Mouse (Mus musculus): Measurements from ENCODE around the gene Btd. TPM values are rescaled to one million over a fixed set of nuclear protein-coding genes. Genes with fewer than 3 reads are reported as not detected.

The Btd gene
- polyA plus RNA-seq, 1 experiment from 2014 or later = 11.4 TPM

- ATAC-seq (replicated peaks; ENCODE audit: low FRiP score) = no peak
- H3K36me3 ChIP-seq (ENCODE audit: control insufficient read depth, insufficient read depth, low read length) = no peaks in the 10 kb centered on the region
- 51% methylated on average over 6 of the region's 6 CpGs for WGBS
- H3K4me3 ChIP-seq (ENCODE audit: low read depth, low read length) = no peak overlapping the region
- no peak overlapping the region for H3K4me2 ChIP-seq
- no peak overlapping the region for H3K27ac ChIP-seq (ENCODE audit: low read depth, low read length)
- no peak overlapping the region for H3K9ac ChIP-seq (ENCODE audit: low read depth, low read length)
- H3K27me3 ChIP-seq (replicated peaks; ENCODE audit: control insufficient read depth, insufficient read depth, low read length) = no peaks in the 10 kb centered on the region
- no peaks in the 10 kb centered on the region for H3K9me3 ChIP-seq (ENCODE audit: control insufficient read depth, low read length)
- H3K4me1 ChIP-seq (replicated peaks; ENCODE audit: control insufficient read depth, insufficient read depth, low read length) = peaks cover 5% of the 10 kb centered on the region
- no peak for DNase-seq (ENCODE audit: low spot score)
These were observed 35.3 kb upstream of the Btd start for GRCm38 (mm10) chr14:31605514-31605913.

- ATAC-seq (replicated peaks; ENCODE audit: low FRiP score) = no peak
- H3K4me3 ChIP-seq (ENCODE audit: low read depth, low read length) = no peak overlapping the region
- WGBS = 58% methylated on average over 4 of the region's 4 CpGs
These were observed 28.8 kb upstream of the Btd start for GRCm38 (mm10) chr14:31611986-31612385.

GRCm38 (mm10) chr14:31613671-31614070, 27.2 kb upstream of the Btd start:
- Histone ChIP-seq H3K27me3 (replicated peaks; ENCODE audit: control insufficient read depth, insufficient read depth, low read length) (no peaks in the 10 kb centered on the region), H3K9me3 (ENCODE audit: control insufficient read depth, low read length) (no peaks in the 10 kb centered on the region), H3K27ac (ENCODE audit: low read depth, low read length) (no peak overlapping the region), H3K4me3 (ENCODE audit: low read depth, low read length) (no peak overlapping the region), H3K4me1 (replicated peaks; ENCODE audit: control insufficient read depth, insufficient read depth, low read length) (no peaks in the 10 kb centered on the region), H3K4me2 (no peak overlapping the region), H3K36me3 (ENCODE audit: control insufficient read depth, insufficient read depth, low read length) (no peaks in the 10 kb centered on the region), H3K9ac (ENCODE audit: low read depth, low read length) (no peak overlapping the region)
- ATAC-seq (replicated peaks; ENCODE audit: low FRiP score) = no peak
- 82% methylated on average over 5 of the region's 5 CpGs for WGBS
- no peak for DNase-seq (ENCODE audit: low spot score)

More at GRCm38 (mm10) chr14:31611986-31612385, 28.8 kb upstream of the Btd start:
- Histone ChIP-seq H3K9ac (ENCODE audit: low read depth, low read length) (no peak overlapping the region), H3K4me2 (no peak overlapping the region), H3K9me3 (ENCODE audit: control insufficient read depth, low read length) (no peaks in the 10 kb centered on the region), H3K27me3 (replicated peaks; ENCODE audit: control insufficient read depth, insufficient read depth, low read length) (no peaks in the 10 kb centered on the region), H3K27ac (ENCODE audit: low read depth, low read length) (no peak overlapping the region), H3K4me1 (replicated peaks; ENCODE audit: control insufficient read depth, insufficient read depth, low read length) (no peaks in the 10 kb centered on the region), H3K36me3 (ENCODE audit: control insufficient read depth, insufficient read depth, low read length) (no peaks in the 10 kb centered on the region)
- DNase-seq (ENCODE audit: low spot score) = no peak

GRCm38 (mm10) chr14:31617204-31617603, 23.6 kb upstream of the Btd start:
- H3K4me1 ChIP-seq (replicated peaks; ENCODE audit: control insufficient read depth, insufficient read depth, low read length) = no peaks in the 10 kb centered on the region
- no peaks in the 10 kb centered on the region for H3K9me3 ChIP-seq (ENCODE audit: control insufficient read depth, low read length)
- no peak overlapping the region for H3K4me2 ChIP-seq
- DNase-seq (ENCODE audit: low spot score) (no peak), ATAC-seq (replicated peaks; ENCODE audit: low FRiP score) (no peak)
- H3K4me3 ChIP-seq (ENCODE audit: low read depth, low read length) = no peak overlapping the region
- no peaks in the 10 kb centered on the region for H3K27me3 ChIP-seq (replicated peaks; ENCODE audit: control insufficient read depth, insufficient read depth, low read length)
- H3K9ac ChIP-seq (ENCODE audit: low read depth, low read length) = no peak overlapping the region
- 85% methylated on average over 9 of the region's 9 CpGs for WGBS
- no peak overlapping the region for H3K27ac ChIP-seq (ENCODE audit: low read depth, low read length)
- H3K36me3 ChIP-seq (ENCODE audit: control insufficient read depth, insufficient read depth, low read length) = no peaks in the 10 kb centered on the region; the same call in 1 of the 2 replicates

- WGBS = 71% methylated on average over 3 of the region's 3 CpGs
- Histone ChIP-seq H3K4me1 (replicated peaks; ENCODE audit: control insufficient read depth, insufficient read depth, low read length) (no peaks in the 10 kb centered on the region), H3K27ac (ENCODE audit: low read depth, low read length) (no peak overlapping the region), H3K4me2 (no peak overlapping the region), H3K27me3 (replicated peaks; ENCODE audit: control insufficient read depth, insufficient read depth, low read length) (no peaks in the 10 kb centered on the region), H3K36me3 (ENCODE audit: control insufficient read depth, insufficient read depth, low read length) (no peaks in the 10 kb centered on the region; the same call in 1 of the 2 replicates), H3K9ac (ENCODE audit: low read depth, low read length) (no peak overlapping the region), H3K4me3 (ENCODE audit: low read depth, low read length) (no peak overlapping the region), H3K9me3 (ENCODE audit: control insufficient read depth, low read length) (no peaks in the 10 kb centered on the region)
- DNase-seq (ENCODE audit: low spot score) (no peak), ATAC-seq (replicated peaks; ENCODE audit: low FRiP score) (no peak)
These were observed 22.8 kb upstream of the Btd start for GRCm38 (mm10) chr14:31617997-31618396.

- no peaks in the 10 kb centered on the region for H3K4me1 ChIP-seq (replicated peaks; ENCODE audit: control insufficient read depth, insufficient read depth, low read length)
- no peaks in the 10 kb centered on the region; the same call in 1 of the 2 replicates for H3K36me3 ChIP-seq (ENCODE audit: control insufficient read depth, insufficient read depth, low read length)
- H3K27ac ChIP-seq (ENCODE audit: low read depth, low read length) = no peak overlapping the region
- no peak overlapping the region for H3K4me2 ChIP-seq
- 85% methylated on average over 9 of the region's 9 CpGs for WGBS
- ATAC-seq (replicated peaks; ENCODE audit: low FRiP score) (no peak), DNase-seq (ENCODE audit: low spot score) (no peak)
- H3K4me3 ChIP-seq (ENCODE audit: low read depth, low read length) = no peak overlapping the region
- no peaks in the 10 kb centered on the region for H3K27me3 ChIP-seq (replicated peaks; ENCODE audit: control insufficient read depth, insufficient read depth, low read length)
- no peaks in the 10 kb centered on the region for H3K9me3 ChIP-seq (ENCODE audit: control insufficient read depth, low read length)
- H3K9ac ChIP-seq (ENCODE audit: low read depth, low read length) = no peak overlapping the region
These were observed 20.1 kb upstream of the Btd start for GRCm38 (mm10) chr14:31620591-31621223.

- H3K4me3 ChIP-seq (ENCODE audit: low read depth, low read length) = no peak overlapping the region
- no peak overlapping the region for H3K27ac ChIP-seq (ENCODE audit: low read depth, low read length)
- H3K9ac ChIP-seq (ENCODE audit: low read depth, low read length) = no peak overlapping the region
- no peaks in the 10 kb centered on the region; the same call in 1 of the 2 replicates for H3K36me3 ChIP-seq (ENCODE audit: control insufficient read depth, insufficient read depth, low read length)
- DNase-seq (ENCODE audit: low spot score) = no peak
- 85% methylated on average over 12 of the region's 12 CpGs for WGBS
- H3K27me3 ChIP-seq (replicated peaks; ENCODE audit: control insufficient read depth, insufficient read depth, low read length) = no peaks in the 10 kb centered on the region
- no peak for ATAC-seq (replicated peaks; ENCODE audit: low FRiP score)
- no peaks in the 10 kb centered on the region for H3K9me3 ChIP-seq (ENCODE audit: control insufficient read depth, low read length)
- H3K4me1 ChIP-seq (replicated peaks; ENCODE audit: control insufficient read depth, insufficient read depth, low read length) = no peaks in the 10 kb centered on the region
- no peak overlapping the region for H3K4me2 ChIP-seq
These were observed 18.1 kb upstream of the Btd start for GRCm38 (mm10) chr14:31622748-31623147.

GRCm38 (mm10) chr14:31630677-31631076, 10.2 kb upstream of the Btd start:
- Histone ChIP-seq H3K4me3 (ENCODE audit: low read depth, low read length) (no peak overlapping the region), H3K9ac (ENCODE audit: low read depth, low read length) (no peak overlapping the region), H3K27me3 (replicated peaks; ENCODE audit: control insufficient read depth, insufficient read depth, low read length) (no peaks in the 10 kb centered on the region), H3K9me3 (ENCODE audit: control insufficient read depth, low read length) (no peaks in the 10 kb centered on the region), H3K36me3 (ENCODE audit: control insufficient read depth, insufficient read depth, low read length) (no peaks in the 10 kb centered on the region), H3K4me1 (replicated peaks; ENCODE audit: control insufficient read depth, insufficient read depth, low read length) (no peaks in the 10 kb centered on the region), H3K27ac (ENCODE audit: low read depth, low read length) (no peak overlapping the region), H3K4me2 (no peak overlapping the region)
- 81% methylated on average over 7 of the region's 7 CpGs for WGBS
- no peak for DNase-seq (ENCODE audit: low spot score)
- no peak for ATAC-seq (replicated peaks; ENCODE audit: low FRiP score)

- Histone ChIP-seq H3K4me3 (ENCODE audit: low read depth, low read length) (peak within 1 kb of the TSS; percentile 56), H3K9me3 (ENCODE audit: control insufficient read depth, low read length) (no peaks in the 10 kb centered on the region), H3K27me3 (replicated peaks; ENCODE audit: control insufficient read depth, insufficient read depth, low read length) (no peaks in the 10 kb centered on the region), H3K9ac (ENCODE audit: low read depth, low read length) (peak within 1 kb of the TSS; percentile 69), H3K4me1 (replicated peaks; ENCODE audit: control insufficient read depth, insufficient read depth, low read length) (peaks cover 11% of the 10 kb centered on the region), H3K36me3 (ENCODE audit: control insufficient read depth, insufficient read depth, low read length) (no peaks in the 10 kb centered on the region), H3K4me2 (peak within 1 kb of the TSS; percentile 75), H3K27ac (ENCODE audit: low read depth, low read length) (peak within 1 kb of the TSS; percentile 78)
- no peak for DNase-seq (ENCODE audit: low spot score)
- WGBS = 5% methylated on average over 26 of the region's 26 CpGs
- peak; percentile 14; the same call in 1 of the 2 replicates for ATAC-seq (replicated peaks; ENCODE audit: low FRiP score)
These were observed 410 bp upstream of the Btd start, which contains the start of gene Gm49387 for GRCm38 (mm10) chr14:31640346-31640889. Gene Gm49387 (minus strand): TSS chr14:31640878.
